Mouse (Mus musculus) limb, embryonic 15.5 days (tissue): ENCODE measurements around the gene Coro2a. TPM values are rescaled to one million over a fixed set of nuclear protein-coding genes. Genes with fewer than 3 reads are reported as not detected.
"Not testable (repeated sequence)": the region's sequence is repeated elsewhere in the genome, so short reads cannot be mapped to it uniquely, and the experiment has no call there.

Experiments used
- ATAC-seq: fragments of 200-750 bp; cut with Nextera tagmentation; 2 replicates; pipeline ENCODE4 v1.8.0; 2017; ENCODE audit warnings: low read depth, moderate TSS enrichment; ENCODE audit not compliant: insufficient number of reproducible peaks, low FRiP score, low TSS enrichment
- H3K27ac ChIP-seq: fragments of 300-500 bp; sonication (generic); 2 replicates; pipeline ENCODE4 v1.5.1; 2015; ENCODE audit warnings: moderate library complexity, mild to moderate bottlenecking, inconsistent platforms
- H3K27me3 ChIP-seq: fragments of 300-500 bp; sonication (generic); 2 replicates; pipeline ENCODE4 v1.6.1; 2015; ENCODE audit warnings: inconsistent platforms
- H3K36me3 ChIP-seq: fragments of 300-500 bp; sonication (generic); 2 replicates; pipeline ENCODE4 v1.6.1; 2015; ENCODE audit warnings: inconsistent platforms
- H3K4me1 ChIP-seq: fragments of 300-500 bp; sonication (generic); 2 replicates; pipeline ENCODE4 v1.6.1; 2015; ENCODE audit warnings: inconsistent platforms
- H3K4me2 ChIP-seq: fragments of 300-500 bp; sonication (generic); 2 replicates; pipeline ENCODE4 v1.6.1; 2015; ENCODE audit warnings: mild to moderate bottlenecking, inconsistent platforms
- H3K4me3 ChIP-seq: fragments of 300-500 bp; sonication (generic); 2 replicates; pipeline ENCODE4 v1.5.1; 2015; ENCODE audit warnings: mild to moderate bottlenecking, inconsistent platforms
- H3K9ac ChIP-seq: fragments of 300-500 bp; sonication (generic); 2 replicates; pipeline ENCODE4 v1.6.1; 2015; ENCODE audit warnings: inconsistent platforms
- H3K9me3 ChIP-seq: fragments of 300-500 bp; sonication (generic); 2 replicates; pipeline ENCODE4 v1.6.1; 2016; ENCODE audit warnings: inconsistent platforms
- WGBS: fragments of 180-500 bp; shearing (Covaris S2); methylation state at CpG from one replicate; pipeline ENCODE4 v1.1.7; 2015; 5-methylcytosine and 5-hydroxymethylcytosine counted together
- polyA plus RNA-seq: library from polyadenylated mRNA; unstranded; fragments of >200 nt; fragmentation: Nextera tagmentation; extraction: Ambion mirVana; gene quantifications from 2 replicates; pipeline ENCODE4 v1.2.1, GENCODE M21; 2015

The Coro2a gene
- 3.2 and 3.5 TPM in 2 replicates for polyA plus RNA-seq

- H3K4me3 ChIP-seq = peak within 1 kb of the TSS; percentile 58
- peaks cover 53% of the 10 kb centered on the region for H3K27me3 ChIP-seq
- 0% methylated on average over 49 of the region's 66 CpGs for WGBS
- H3K4me2 ChIP-seq = peak within 1 kb of the TSS; percentile 97
- H3K4me1 ChIP-seq = peaks cover 12% of the 10 kb centered on the region
- peak within 1 kb of the TSS; percentile 50 for H3K9ac ChIP-seq
- H3K27ac ChIP-seq = no peak within 1 kb of the TSS
- no peak for ATAC-seq
- H3K9me3 ChIP-seq = no peaks in the 10 kb centered on the region
- H3K36me3 ChIP-seq = no peaks in the 10 kb centered on the region
Observed at GRCm38 (mm10) chr4:46601844-46602423, at the start of gene Coro2a. Gene Coro2a, minus strand, starts transcription at chr4:46602202.

GRCm38 (mm10) chr4:46650086-46650753, 48.2 kb upstream of the Coro2a start, which contains the start of gene Tbc1d2:
Gene Tbc1d2, minus strand, starts transcription at chr4:46650209.
- Histone ChIP-seq H3K4me3 (peak within 1 kb of the TSS; percentile 73), H3K4me2 (peak within 1 kb of the TSS; percentile 93), H3K27ac (peak within 1 kb of the TSS; percentile 90), H3K9ac (peak within 1 kb of the TSS; percentile 48), H3K27me3 (peaks cover 32% of the 10 kb centered on the region), H3K4me1 (peaks cover 8% of the 10 kb centered on the region), H3K36me3 (no peaks in the 10 kb centered on the region), H3K9me3 (no peaks in the 10 kb centered on the region)
- peak; percentile 91 for ATAC-seq
- WGBS = under 1% methylated on average over 69 of the region's 69 CpGs

- Histone ChIP-seq H3K4me1 (peaks cover 8% of the 10 kb centered on the region), H3K9me3 (no peaks in the 10 kb centered on the region), H3K36me3 (no peaks in the 10 kb centered on the region), H3K9ac (no peak overlapping the region), H3K4me3 (peak overlapping the region; percentile 73), H3K27me3 (peaks cover 32% of the 10 kb centered on the region), H3K4me2 (peak overlapping the region; percentile 93), H3K27ac (no peak overlapping the region)
- WGBS = 48% methylated on average over 4 of the region's 4 CpGs
- ATAC-seq = no peak
Observed at GRCm38 (mm10) chr4:46649161-46649560, 47.2 kb upstream of the Coro2a start.

GRCm38 (mm10) chr4:46643676-46644112, 41.7 kb upstream of the Coro2a start:
- Histone ChIP-seq H3K9ac (no peak overlapping the region), H3K4me3 (no peak overlapping the region), H3K9me3 (no peaks in the 10 kb centered on the region), H3K4me1 (0 out of 2 replicates have a peak, but pooled peaks cover 3% of the 10 kb centered on the region), H3K4me2 (no peak overlapping the region), H3K27me3 (peaks cover 5% of the 10 kb centered on the region), H3K27ac (peak overlapping the region; percentile 54), H3K36me3 (no peaks in the 10 kb centered on the region)
- 81% methylated on average over 8 of the region's 8 CpGs for WGBS
- ATAC-seq = no peak

GRCm38 (mm10) chr4:46642924-46643675, 41.1 kb upstream of the Coro2a start:
- Histone ChIP-seq H3K4me3 (no peak overlapping the region), H3K9me3 (no peaks in the 10 kb centered on the region), H3K4me1 (0 out of 2 replicates have a peak, but pooled peaks cover 3% of the 10 kb centered on the region), H3K27me3 (peaks cover 2% of the 10 kb centered on the region; the same call in 1 of the 2 replicates), H3K9ac (no peak overlapping the region), H3K4me2 (no peak overlapping the region), H3K27ac (peak overlapping the region; percentile 54), H3K36me3 (no peaks in the 10 kb centered on the region)
- ATAC-seq = peak; percentile 31
- 58% methylated on average over 8 of the region's 8 CpGs for WGBS

- H3K9ac ChIP-seq = no peak overlapping the region
- ATAC-seq = no peak
- H3K27me3 ChIP-seq = no peaks in the 10 kb centered on the region
- H3K4me1 ChIP-seq = 0 out of 2 replicates have a peak, but pooled peaks cover 3% of the 10 kb centered on the region
- H3K9me3 ChIP-seq = no peaks in the 10 kb centered on the region
- H3K4me3 ChIP-seq = no peak overlapping the region
- H3K36me3 ChIP-seq = no peaks in the 10 kb centered on the region
- H3K4me2 ChIP-seq = no peak overlapping the region
- no peak overlapping the region for H3K27ac ChIP-seq
- 74% methylated on average over 4 of the region's 4 CpGs for WGBS
Observed at GRCm38 (mm10) chr4:46641283-46641682, 39.3 kb upstream of the Coro2a start.

- Histone ChIP-seq H3K9ac (no peak overlapping the region), H3K36me3 (no peaks in the 10 kb centered on the region), H3K9me3 (no peaks in the 10 kb centered on the region), H3K27ac (no peak overlapping the region), H3K4me1 (0 out of 2 replicates have a peak, but pooled peaks cover 3% of the 10 kb centered on the region), H3K27me3 (no peaks in the 10 kb centered on the region), H3K4me2 (no peak overlapping the region), H3K4me3 (no peak overlapping the region)
- WGBS = 64% methylated on average over 8 of the region's 8 CpGs
- no peak for ATAC-seq
Observed at GRCm38 (mm10) chr4:46639866-46640265, 37.9 kb upstream of the Coro2a start.

GRCm38 (mm10) chr4:46637250-46637649, 35.2 kb upstream of the Coro2a start:
- not testable (repeated sequence) for H3K36me3 ChIP-seq, H3K27ac ChIP-seq, H3K4me1 ChIP-seq, H3K27me3 ChIP-seq, H3K4me2 ChIP-seq, H3K9ac ChIP-seq, H3K9me3 ChIP-seq, H3K4me3 ChIP-seq, ATAC-seq
- 89% methylated on average over 10 of the region's 10 CpGs for WGBS

GRCm38 (mm10) chr4:46635702-46636430, 33.9 kb upstream of the Coro2a start:
- WGBS = 80% methylated on average over 16 of the region's 16 CpGs
- H3K9ac ChIP-seq = no peak overlapping the region
- H3K36me3 ChIP-seq = no peaks in the 10 kb centered on the region
- ATAC-seq = peak; percentile 30; the same call in 1 of the 2 replicates
- no peaks in the 10 kb centered on the region for H3K27me3 ChIP-seq
- no peak overlapping the region for H3K4me3 ChIP-seq
- H3K9me3 ChIP-seq = no peaks in the 10 kb centered on the region
- no peak overlapping the region for H3K4me2 ChIP-seq
- H3K27ac ChIP-seq = no peak overlapping the region
- H3K4me1 ChIP-seq = no peaks in the 10 kb centered on the region

- 64% methylated on average over 6 of the region's 6 CpGs for WGBS
- no peak overlapping the region for H3K4me3 ChIP-seq
- no peak overlapping the region for H3K27ac ChIP-seq
- no peaks in the 10 kb centered on the region for H3K36me3 ChIP-seq
- H3K27me3 ChIP-seq = no peaks in the 10 kb centered on the region
- 0 out of 2 replicates have a peak, but pooled peaks cover 2% of the 10 kb centered on the region for H3K4me1 ChIP-seq
- H3K9me3 ChIP-seq = no peaks in the 10 kb centered on the region
- no peak overlapping the region for H3K4me2 ChIP-seq
- no peak overlapping the region for H3K9ac ChIP-seq
- no peak for ATAC-seq
Observed at GRCm38 (mm10) chr4:46634881-46635280, 32.9 kb upstream of the Coro2a start.

GRCm38 (mm10) chr4:46633565-46633964, 31.6 kb upstream of the Coro2a start:
- not testable (repeated sequence) for H3K36me3 ChIP-seq, H3K27ac ChIP-seq, H3K27me3 ChIP-seq, H3K4me3 ChIP-seq, H3K4me2 ChIP-seq, H3K4me1 ChIP-seq, ATAC-seq, H3K9me3 ChIP-seq, H3K9ac ChIP-seq
- 68% methylated on average over 6 of the region's 6 CpGs for WGBS
